Mouse (Mus musculus): ENCODE data around the gene Ngly1.

DNA sequence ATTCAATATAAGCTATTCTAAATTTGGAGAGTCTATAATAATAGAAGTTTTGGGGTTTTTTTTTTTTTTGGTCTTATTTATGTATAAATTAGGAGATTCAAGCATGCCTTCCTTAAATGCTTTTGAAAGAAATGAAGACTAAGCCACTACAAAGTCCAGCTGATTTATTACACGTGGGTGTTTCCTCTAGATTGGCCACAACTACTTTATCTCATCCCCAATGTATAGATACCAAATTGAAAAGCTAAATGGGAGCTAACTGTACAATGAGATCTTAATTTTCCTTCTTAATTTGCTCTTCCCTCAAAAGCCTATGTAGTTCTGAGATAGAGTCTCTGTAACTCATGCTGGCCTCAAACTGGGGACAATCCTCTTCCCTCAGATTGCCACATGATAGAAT lies 63.5 kb downstream of the Ngly1 start:
- no peak for TF ChIP-seq POLR2A (IDR thresholded peaks at IDR 0.05; ENCODE audit: insufficient read depth, low read depth, low read length)
- TF ChIP-seq CTCF (IDR thresholded peaks at IDR 0.05) = no peak

Measured in heart, adult 2 months (tissue).